Mouse (Mus musculus) T-cell, adult 2 months (primary cell): ENCODE data around the gene Ddb1.

Experiments used
- DNase-seq: peaks from one replicate; pipeline ENCODE4 v3.0.0; 2022; ENCODE audit warnings: low spot score

Ddb1 gene

DNA sequence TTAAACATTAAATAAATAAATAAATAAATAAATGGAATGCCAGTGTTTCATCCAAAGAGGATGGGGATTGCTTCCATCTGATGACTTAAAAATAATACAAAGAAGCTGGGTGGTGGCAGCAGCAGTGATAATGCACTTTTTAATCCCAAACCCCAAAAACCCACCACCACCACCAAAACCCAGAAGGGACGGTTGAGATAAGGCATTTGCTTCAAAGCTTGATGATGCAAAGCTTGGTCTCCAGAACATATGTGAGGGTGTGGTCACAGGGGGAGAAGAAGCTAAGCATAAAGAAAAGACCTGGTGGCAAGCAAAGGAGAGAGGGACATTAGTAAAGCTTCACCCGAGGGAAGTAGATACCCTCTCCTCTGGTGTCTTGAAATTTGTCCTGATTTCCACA lies 56.8 kb downstream of the Ddb1 start:
- DNase-seq = no peak

- DNase-seq = no peak
Measured at GRCm38 (mm10) chr19:10662665-10663064, 57.5 kb downstream of the Ddb1 start.

DNA sequence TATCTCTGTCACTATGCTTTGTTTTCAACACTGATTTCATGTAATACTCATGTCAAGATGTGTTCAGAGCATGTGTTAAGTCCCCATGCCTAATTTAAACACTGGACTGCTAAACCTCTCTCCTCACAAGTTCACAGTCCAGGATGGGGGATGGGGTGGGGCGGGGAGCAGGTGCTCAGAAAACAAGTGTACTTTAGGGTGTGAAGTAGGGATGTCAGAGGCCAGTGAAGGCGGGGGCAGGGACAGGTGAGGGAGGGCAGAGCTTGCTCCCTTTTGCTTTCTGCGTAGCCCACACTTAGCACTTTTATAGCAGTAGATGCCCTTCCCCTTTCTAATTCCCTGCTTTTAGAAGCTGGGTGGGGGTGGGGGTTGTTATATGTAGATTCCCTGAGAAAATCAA lies 60.0 kb downstream of the Ddb1 start:
- no peak for DNase-seq

GRCm38 (mm10) chr19:10665499-10665898 lies 60.4 kb downstream of the Ddb1 start:
- DNase-seq = peak; percentile 53

DNA sequence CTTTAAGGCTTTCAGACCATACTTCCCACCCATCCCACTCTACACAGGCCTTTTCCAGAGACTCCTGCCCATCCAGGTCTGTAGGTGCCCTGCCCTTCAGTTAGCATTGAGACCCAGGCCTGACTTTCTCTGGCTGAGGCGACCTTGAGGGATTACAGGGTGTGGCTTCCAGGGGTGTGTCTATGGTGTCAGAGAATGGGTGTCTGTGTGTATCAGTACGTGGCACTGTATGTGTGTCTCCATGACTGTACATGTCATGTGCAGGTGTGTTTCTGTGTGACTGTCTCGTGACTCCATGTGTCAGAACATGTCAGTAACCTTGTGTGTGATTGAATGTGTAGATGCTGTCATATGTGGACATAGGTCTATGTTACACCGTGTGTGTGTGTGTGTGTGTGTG lies 66.2 kb downstream of the Ddb1 start:
- DNase-seq = no peak

DNA sequence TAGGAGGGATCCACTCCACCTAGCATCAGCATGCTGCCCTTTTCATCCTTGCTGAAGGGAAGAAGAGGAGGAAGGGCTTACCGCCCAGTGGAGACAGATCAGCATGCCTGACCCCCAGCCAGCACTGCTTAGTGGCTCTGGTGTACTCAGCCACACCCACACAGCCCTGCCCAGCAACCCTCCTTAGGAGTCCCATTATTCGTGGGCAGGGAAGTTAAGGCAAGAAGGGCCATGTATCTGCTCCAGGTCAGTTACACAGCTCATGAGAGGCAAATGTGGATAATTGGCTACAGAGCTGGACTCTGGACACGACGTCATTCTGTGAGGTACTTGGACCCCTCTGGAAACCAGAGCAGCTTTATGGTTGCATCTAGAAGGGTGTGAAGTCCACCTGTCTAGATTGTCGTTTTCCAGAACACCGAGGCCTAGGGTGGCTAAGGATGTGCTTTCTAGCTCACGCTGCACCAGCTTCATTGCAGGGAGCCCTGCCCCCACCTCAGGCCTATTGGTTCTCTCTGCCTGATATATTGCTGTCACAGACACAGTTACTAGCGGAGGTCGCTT lies 66.8 kb downstream of the Ddb1 start:
- no peak for DNase-seq

DNA sequence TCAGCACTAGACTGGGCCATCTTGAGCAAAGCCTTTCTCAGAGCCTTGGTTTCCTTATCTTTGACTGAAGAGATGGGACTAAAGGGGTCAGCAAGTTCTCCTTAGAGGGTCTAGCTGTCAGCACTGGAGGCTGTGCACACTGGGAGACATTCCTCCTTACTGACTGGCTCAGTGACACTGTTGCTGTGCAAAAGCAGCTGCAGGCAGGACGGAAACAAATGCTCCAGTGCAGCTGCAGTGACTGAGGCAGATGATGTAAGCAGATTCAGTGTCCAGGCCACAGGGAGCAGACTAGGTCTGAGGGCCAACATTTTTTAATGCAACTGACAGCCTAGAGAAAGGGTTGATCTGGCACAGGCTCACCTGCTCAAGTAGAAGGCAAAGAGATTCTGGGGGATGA lies 68.1 kb downstream of the Ddb1 start:
- no peak for DNase-seq

GRCm38 (mm10) chr19:10676656-10677055 lies 71.5 kb downstream of the Ddb1 start:
- no peak for DNase-seq

DNA sequence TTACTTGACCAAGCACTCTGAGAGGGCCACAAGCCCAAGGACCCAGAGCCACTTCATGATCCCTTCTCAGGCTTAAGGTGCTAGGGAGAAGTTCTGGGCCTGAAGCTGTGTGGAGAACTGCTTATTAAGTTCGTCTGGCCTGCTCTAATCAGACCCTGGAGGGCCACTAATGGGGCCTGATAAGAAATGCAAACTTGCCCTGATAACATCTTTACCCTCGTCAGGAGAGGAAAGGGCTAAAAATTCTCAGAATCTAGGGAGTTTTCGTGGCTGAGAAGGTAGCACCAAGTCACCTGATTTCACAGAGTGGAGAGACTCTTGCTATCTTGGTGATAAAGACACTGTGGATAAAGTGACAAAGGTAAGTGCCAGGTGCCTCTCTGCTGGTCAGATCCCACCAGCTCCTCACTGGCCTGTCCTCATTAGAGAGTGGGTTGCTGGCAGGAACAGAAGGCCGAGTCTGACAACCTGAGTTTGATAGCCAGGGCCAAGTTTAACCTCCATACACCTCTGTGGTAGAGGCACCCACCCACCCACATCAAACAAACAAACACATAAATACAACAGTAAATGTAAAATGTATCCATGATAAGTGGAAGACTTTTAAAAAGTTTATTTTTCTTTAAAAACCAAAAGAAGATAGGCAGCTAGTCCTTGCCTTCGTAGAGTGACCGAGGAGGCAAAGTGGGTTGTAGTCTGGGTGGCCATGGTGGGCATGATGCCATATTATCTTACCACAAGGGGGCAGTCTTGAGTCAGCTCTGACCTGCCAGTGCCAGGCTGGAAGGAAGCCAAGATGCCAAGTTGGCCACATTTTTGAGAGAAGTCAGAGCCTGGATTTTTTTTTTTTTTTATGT lies 73.0 kb downstream of the Ddb1 start, which contains the start of gene Pga5:
Gene Pga5, minus strand, starts transcription at position 157 of the 857 bp plus-strand sequence.
- peak; percentile 72 for DNase-seq

GRCm38 (mm10) chr19:10678772-10679067 lies 73.6 kb downstream of the Ddb1 start:
- no peak for DNase-seq
